Mouse (Mus musculus) CH12.LX (cell line): Measurements from ENCODE around the gene Dimt1. TPM values are rescaled to one million over a fixed set of nuclear protein-coding genes. Genes with fewer than 3 reads are reported as not detected.

Experiments used
- DNase-seq: peaks from one replicate; pipeline ENCODE4 v3.0.0-alpha.2; 2013; ENCODE audit errors: extremely low read depth
- H3K27ac ChIP-seq: 2 replicates; pipeline ENCODE4 v1.5.1; 2012; ENCODE audit warnings: low read depth, mild to moderate bottlenecking, control low read depth, moderate library complexity; ENCODE audit not compliant: insufficient read depth
- H3K27me3 ChIP-seq: replicated peaks from 2 replicates; pipeline ENCODE3; 2012; ENCODE audit warnings: inconsistent platforms
- H3K36me3 ChIP-seq, 2 experiments: replicated peaks in 1 of 2; 2 replicates each; pipeline versions ENCODE3 to v1.6.1; 2012; ENCODE audit warnings: inconsistent platforms in 1 of 2, low read length in 1 of 2, mild to moderate bottlenecking in 1 of 2, mixed read lengths in 1 of 2, moderate library complexity in 1 of 2; ENCODE audit not compliant: control insufficient read depth in 1 of 2, insufficient read depth in 1 of 2
- H3K4me1 ChIP-seq, 2 experiments: 2 replicates each; pipeline ENCODE4 v1.6.1; 2012; ENCODE audit warnings: inconsistent platforms in 1 of 2, moderate library complexity in 1 of 2; ENCODE audit not compliant: insufficient read depth in 2 of 2, control insufficient read depth in 1 of 2
- H3K4me2 ChIP-seq: 2 replicates; pipeline ENCODE4 v1.6.1; 2012; ENCODE audit warnings: low read depth, mild to moderate bottlenecking, control low read depth; ENCODE audit not compliant: poor library complexity, insufficient read depth, severe bottlenecking
- H3K4me3 ChIP-seq, 3 experiments: fragments of 150-350 bp in 1 of 3; sonication (generic) in 1 of 3; replicated peaks in 1 of 3; 2 replicates each; pipeline versions ENCODE3 to v1.5.1; 2011 to 2012; ENCODE audit warnings: low read depth in 2 of 3, low read length in 2 of 3, mild to moderate bottlenecking in 2 of 3, moderate library complexity in 2 of 3, control low read depth in 1 of 3, improper control_type of control experiment in 1 of 3, inconsistent platforms in 1 of 3, mixed read lengths in 1 of 3; ENCODE audit not compliant: poor library complexity in 1 of 3
- H3K79me2 ChIP-seq: replicated peaks from 2 replicates; pipeline ENCODE4 v1.6.1; 2012; ENCODE audit warnings: mild to moderate bottlenecking, moderate library complexity; ENCODE audit not compliant: control insufficient read depth, poor library complexity, insufficient read depth, severe bottlenecking; ENCODE audit errors: extremely low read depth
- H3K9ac ChIP-seq: 2 replicates; pipeline ENCODE4 v1.6.1; 2012; ENCODE audit warnings: low read depth, mild to moderate bottlenecking, control low read depth, moderate library complexity; ENCODE audit not compliant: insufficient read depth
- H3K9me3 ChIP-seq: replicated peaks from 2 replicates; pipeline ENCODE3; 2012; ENCODE audit warnings: low read length, inconsistent platforms, mixed read lengths
- CHD1 ChIP-seq: IDR thresholded peaks from 2 replicates; pipeline ENCODE4 v1.6.1; 2012; ENCODE audit warnings: low read depth, low read length, improper control_type of control experiment, inconsistent platforms
- CHD2 ChIP-seq: IDR thresholded peaks from 2 replicates; pipeline ENCODE4 v1.6.1; 2011; ENCODE audit warnings: low read length, improper control_type of control experiment
- CTCF ChIP-seq, 2 experiments: IDR thresholded peaks in 1 of 2; conservative IDR thresholded peaks in 1 of 2; 2 replicates each; pipeline ENCODE4 v1.5.1; 2011 to 2012; ENCODE audit warnings: low read depth in 2 of 2, low read length in 2 of 2, improper control_type of control experiment in 1 of 2, inconsistent platforms in 1 of 2, mild to moderate bottlenecking in 1 of 2, moderate library complexity in 1 of 2
- E2F4 ChIP-seq: IDR thresholded peaks from 2 replicates; pipeline ENCODE4 v1.6.1; 2011; ENCODE audit warnings: low read depth, low read length, improper control_type of control experiment; ENCODE audit not compliant: insufficient replicate concordance
- ELF1 ChIP-seq: IDR thresholded peaks from 2 replicates; pipeline ENCODE4 v1.6.1; 2014; ENCODE audit warnings: low read depth, mild to moderate bottlenecking, inconsistent platforms, low read length, improper control_type of control experiment
- ETS1 ChIP-seq: conservative IDR thresholded peaks from 2 replicates; pipeline ENCODE4 v1.6.1; 2012; ENCODE audit warnings: low read depth, mild to moderate bottlenecking, inconsistent platforms, low read length, improper control_type of control experiment, moderate library complexity
- HCFC1 ChIP-seq: IDR thresholded peaks from 2 replicates; pipeline ENCODE4 v1.6.1; 2012; ENCODE audit warnings: low read depth, mild to moderate bottlenecking, inconsistent platforms, low read length, improper control_type of control experiment
- IRF4 ChIP-seq: IDR thresholded peaks from 2 replicates; pipeline ENCODE4 v1.6.1; 2014; ENCODE audit warnings: low read depth, mild to moderate bottlenecking, inconsistent platforms, low read length, improper control_type of control experiment
- KAT2A ChIP-seq: IDR thresholded peaks from 2 replicates; pipeline ENCODE4 v1.6.1; 2012; ENCODE audit warnings: low read length, improper control_type of control experiment, inconsistent platforms; ENCODE audit not compliant: insufficient replicate concordance
- MAFK ChIP-seq: IDR thresholded peaks from 2 replicates; pipeline ENCODE4 v1.6.1; 2011; ENCODE audit warnings: low read length, improper control_type of control experiment; ENCODE audit not compliant: insufficient replicate concordance
- MAZ ChIP-seq: IDR thresholded peaks from 2 replicates; pipeline ENCODE4 v1.6.1; 2012; ENCODE audit warnings: low read depth, mild to moderate bottlenecking, inconsistent platforms, low read length, improper control_type of control experiment, moderate library complexity
- MXI1 ChIP-seq: IDR thresholded peaks from 2 replicates; pipeline ENCODE4 v1.6.1; 2011; ENCODE audit warnings: mild to moderate bottlenecking, low read depth, low read length, improper control_type of control experiment
- MYC ChIP-seq: IDR thresholded peaks from 2 replicates; pipeline ENCODE4 v1.6.1; 2011; ENCODE audit warnings: low read depth, mild to moderate bottlenecking, improper control_type of control experiment, low read length
- NELFE ChIP-seq: IDR thresholded peaks from 2 replicates; pipeline ENCODE4 v1.6.1; 2011; ENCODE audit warnings: low read depth, low read length, improper control_type of control experiment
- POLR2AphosphoS2 ChIP-seq: IDR thresholded peaks from 2 replicates; pipeline ENCODE4 v1.6.1; 2011; ENCODE audit warnings: low read depth, low read length, improper control_type of control experiment
- RAD21 ChIP-seq: IDR thresholded peaks from 2 replicates; pipeline ENCODE4 v1.6.1; 2011; ENCODE audit warnings: low read depth, mild to moderate bottlenecking, low read length, improper control_type of control experiment, moderate library complexity
- SIN3A ChIP-seq: IDR thresholded peaks from 2 replicates; pipeline ENCODE4 v1.6.1; 2012; ENCODE audit warnings: low read length, improper control_type of control experiment, inconsistent platforms
- TCF12 ChIP-seq: IDR thresholded peaks from 2 replicates; pipeline ENCODE4 v1.6.1; 2014; ENCODE audit warnings: low read depth, mild to moderate bottlenecking, inconsistent platforms, low read length, improper control_type of control experiment
- UBTF ChIP-seq: IDR thresholded peaks from 2 replicates; pipeline ENCODE4 v1.6.1; 2012; ENCODE audit warnings: low read depth, mild to moderate bottlenecking, inconsistent platforms, low read length, improper control_type of control experiment, moderate library complexity
- USF2 ChIP-seq: conservative IDR thresholded peaks from 2 replicates; pipeline ENCODE4 v1.6.1; 2011; ENCODE audit warnings: low read depth, low read length, improper control_type of control experiment
- ZKSCAN1 ChIP-seq: IDR thresholded peaks from 2 replicates; pipeline ENCODE4 v1.6.1; 2012; ENCODE audit warnings: low read depth, inconsistent platforms, low read length, improper control_type of control experiment, borderline replicate concordance
- ZMIZ1 ChIP-seq: IDR thresholded peaks from 2 replicates; pipeline ENCODE4 v1.6.1; 2012; ENCODE audit warnings: low read depth, mild to moderate bottlenecking, inconsistent platforms, low read length, improper control_type of control experiment
- ZNF384 ChIP-seq: IDR thresholded peaks from 2 replicates; pipeline ENCODE4 v1.6.1; 2012; ENCODE audit warnings: low read depth, low read length, improper control_type of control experiment, inconsistent platforms
- dilution Hi-C: fragments of 300-500 bp; cut with MboI; formaldehyde crosslinking; loops from 2 replicates; pipeline ENCODE4 v1.14.3; 2020; ENCODE audit warnings: low sequenced_read_pairs; ENCODE audit not compliant: extremely low pct_unique_long_range_greater_than_20kb, extremely low pct_ligation_motif_present
- in situ Hi-C: fragments of 300-500 bp; cut with MboI; formaldehyde crosslinking; loops from 3 replicates; pipeline ENCODE4 v1.14.3; 2019; ENCODE audit warnings: low sequenced_read_pairs, low pct_ligation_motif_present, low pct_unique_long_range_greater_than_20kb, mixed read lengths
- polyA plus RNA-seq: library from polyadenylated mRNA; unstranded; fragments of >175 nt; gene quantifications from 2 replicates; pipeline ENCODE4 v1.2.1, GENCODE M21; 2012; ENCODE audit warnings: low read depth; ENCODE audit not compliant: insufficient read length
- total RNA-seq, 2 experiments: library from RNA; depleted of rRNA; stranded (reverse); fragments of 300-350 nt in 1 of 2; fragments of >200 nt in 1 of 2; gene quantifications; 2 replicates each; pipeline ENCODE4 v1.2.3; 2012 to 2014

The Dimt1 gene
- total and polyA plus RNA-seq, 3 experiments, result 25.9 to 66.4 (median 49.4) TPM

DNA sequence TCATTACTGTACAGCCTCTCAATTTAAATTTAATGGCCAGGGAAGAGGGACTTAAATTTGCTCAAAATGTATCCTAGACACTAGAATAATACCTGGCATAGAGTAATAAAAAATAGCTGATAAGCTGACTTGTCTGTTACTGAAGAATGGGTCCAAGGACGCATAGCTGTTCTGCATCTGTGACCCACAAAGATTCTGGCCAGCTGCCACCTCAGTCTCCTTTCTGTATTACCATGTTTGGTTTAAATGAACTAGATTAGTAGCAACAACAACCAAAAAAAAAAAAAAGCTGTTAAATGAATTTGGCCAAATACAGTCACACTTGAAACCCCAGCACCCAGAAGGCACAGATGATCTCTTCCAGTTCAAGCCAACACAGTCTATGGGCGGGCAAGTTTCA, 17.7 kb upstream of the Dimt1 start:
- peaks cover 71% of the 10 kb centered on the region for H3K79me2 ChIP-seq
- no peak for DNase-seq
- H3K4me3 ChIP-seq, result no peak overlapping the region
- H3K36me3 ChIP-seq, result peaks cover 7 to 58% of the 10 kb centered on the region in 2 experiments
- H3K9ac ChIP-seq, result no peak overlapping the region
- no peaks in the 10 kb centered on the region for H3K27me3 ChIP-seq
- dilution Hi-C loops (no loop called here), in situ Hi-C loops (no loop called here)
- H3K4me1 ChIP-seq, result peaks cover 0 to 17% of the 10 kb centered on the region in 2 experiments; a peak in 3 of 4 replicates
- H3K9me3 ChIP-seq, result peaks cover 9% of the 10 kb centered on the region
- no peak overlapping the region for H3K4me2 ChIP-seq
- no peak overlapping the region for H3K27ac ChIP-seq
- TF ChIP-seq MXI1, result no peak
- TF ChIP-seq ZKSCAN1, result no peak
- TF ChIP-seq ZNF384, result no peak
- TF ChIP-seq E2F4, result no peak
- TF ChIP-seq MYC, result no peak
- TF ChIP-seq IRF4, result no peak
- TF ChIP-seq POLR2AphosphoS2, result no peak

DNA sequence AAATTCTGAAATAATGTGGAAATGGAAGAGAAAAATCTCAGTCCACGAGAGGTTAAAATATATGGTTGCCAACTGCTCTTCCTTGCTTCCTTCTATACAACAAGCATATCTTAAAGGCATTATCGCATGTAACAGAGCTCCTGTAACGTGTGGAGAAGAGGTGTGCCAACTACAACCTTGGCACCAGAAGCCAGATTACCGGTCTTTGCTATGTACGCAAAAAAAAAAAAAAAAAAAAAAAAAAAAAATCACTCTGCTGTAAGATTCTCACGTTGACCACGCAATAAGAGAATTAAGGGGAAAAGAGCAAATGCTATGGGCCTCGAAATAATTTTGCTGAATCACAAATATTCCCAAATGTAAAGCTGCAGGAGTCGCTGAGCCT, 11.1 kb upstream of the Dimt1 start:
- Histone ChIP-seq H3K9me3 (no peaks in the 10 kb centered on the region), H3K4me2 (peak overlapping the region; percentile 53; the same call in 1 of the 2 replicates), H3K79me2 (peaks cover 49% of the 10 kb centered on the region), H3K9ac (peak overlapping the region; percentile 57), H3K36me3 (peaks cover 0 to 11% of the 10 kb centered on the region in 2 experiments), H3K4me3 (peak overlapping the region; percentile 75 to 93 (median 91)), H3K4me1 (peaks cover 2 to 30% of the 10 kb centered on the region in 2 experiments; a peak in 3 of 4 replicates), H3K27me3 (no peaks in the 10 kb centered on the region), H3K27ac (no peak overlapping the region)
- DNase-seq, result no peak
- dilution Hi-C loops (no loop called here), in situ Hi-C loops (no loop called here)
- TF ChIP-seq RAD21 (no peak), ZNF384 (peak; percentile 81)

DNA sequence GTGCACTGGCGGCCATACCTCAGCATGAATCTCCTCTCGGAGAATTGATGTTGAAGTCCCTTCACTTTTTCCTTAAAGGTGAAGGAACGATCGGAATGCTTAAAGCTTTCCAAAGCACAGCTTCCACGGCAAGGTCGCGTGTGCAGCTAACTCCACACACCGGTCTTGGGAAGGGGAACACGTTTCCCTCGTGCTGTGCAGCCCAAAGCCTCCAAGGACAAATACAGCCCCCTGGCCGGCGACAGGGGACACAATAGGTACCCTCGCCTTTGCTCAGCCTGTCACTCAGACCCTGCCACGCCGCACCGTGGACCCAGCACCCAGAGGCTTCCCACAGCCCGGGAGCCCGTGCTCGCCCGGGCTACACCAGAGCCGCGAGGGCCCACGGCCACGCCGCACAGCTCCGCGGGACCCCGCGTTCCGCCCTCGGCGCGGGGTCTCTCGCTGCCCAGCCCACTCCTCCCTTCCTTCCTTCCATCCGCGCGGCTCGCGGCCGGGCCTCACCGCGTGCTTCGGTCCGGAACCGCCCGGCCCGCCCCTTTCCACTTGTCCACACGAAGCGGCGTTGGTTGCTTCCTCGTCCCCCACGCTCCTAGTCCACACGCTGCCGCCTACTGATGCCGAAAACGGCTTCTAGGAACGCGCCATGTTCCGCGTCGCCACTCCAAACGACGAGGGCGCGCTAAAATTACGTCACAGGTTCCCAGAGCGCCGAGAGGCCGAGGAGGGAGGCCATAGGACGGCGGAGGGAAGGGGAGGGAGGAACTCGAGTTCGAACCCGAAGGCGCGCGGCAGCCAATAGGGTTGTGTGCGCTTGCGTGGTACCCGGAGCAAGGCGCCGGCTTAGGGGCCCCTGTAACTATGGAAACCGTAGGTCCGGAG, 10.4 kb upstream of the Dimt1 start, which contains the start of gene Ipo11:
TSS of gene Ipo11 (minus strand) at position 703 of the 882 bp plus-strand sequence.
- in situ Hi-C loops, result no loop called here
- peak; percentile 97 for DNase-seq
- H3K36me3 ChIP-seq, result peaks cover 0 to 11% of the 10 kb centered on the region in 2 experiments
- dilution Hi-C loops, result no loop called here
- H3K9me3 ChIP-seq, result no peaks in the 10 kb centered on the region
- H3K27me3 ChIP-seq, result no peaks in the 10 kb centered on the region
- peak within 1 kb of the TSS; percentile 57 for H3K9ac ChIP-seq
- H3K4me3 ChIP-seq, result peak within 1 kb of the TSS; percentile 75 to 93 (median 91)
- H3K4me1 ChIP-seq, result peaks cover 2 to 30% of the 10 kb centered on the region in 2 experiments; a peak in 3 of 4 replicates
- peaks cover 44% of the 10 kb centered on the region for H3K79me2 ChIP-seq
- peak within 1 kb of the TSS; percentile 58 for H3K27ac ChIP-seq
- H3K4me2 ChIP-seq, result peak within 1 kb of the TSS; percentile 53; the same call in 1 of the 2 replicates
- TF ChIP-seq ELF1 (peak; percentile 81), HCFC1 (peak; percentile 90), UBTF (no peak), CTCF (conservative IDR thresholded peaks at IDR 0.05 in 1 of 2, IDR thresholded peaks at IDR 0.05 in 1 of 2; ENCODE audit: low read depth in 2 of 2, low read length in 2 of 2) (no peak), CHD2 (peak; percentile 55; the same call in 1 of the 2 replicates), ZNF384 (no peak), KAT2A (peak; percentile 85; the same call in 1 of the 2 replicates), MYC (no peak), SIN3A (peak; percentile 92), USF2 (no peak), CHD1 (no peak), ZMIZ1 (peak; percentile 74), MXI1 (peak; percentile 93), ETS1 (peak; percentile 24; the same call in 1 of the 2 replicates), MAZ (peak; percentile 60; the same call in 1 of the 2 replicates), NELFE (peak; percentile 79), MAFK (no peak), TCF12 (peak; percentile 74)
